Mouse (Mus musculus) layer of hippocampus, postnatal 14 days (tissue): ENCODE results near the gene Gmpr2. TPM values are rescaled to one million over a fixed set of nuclear protein-coding genes. Genes with fewer than 3 reads are reported as not detected.

Source experiments
- DNase-seq, 2 experiments: peaks; one replicate each; pipeline ENCODE4 v3.0.0; 2021 to 2022; ENCODE audit warnings: low spot score in 2 of 2, mixed read lengths in 1 of 2
- total RNA-seq, 2 experiments: library from RNA; stranded (reverse); gene quantifications; 2 replicates each; pipeline ENCODE4 v1.2.3; 2021

Gmpr2 gene
- total RNA-seq, 2 experiments from 2014 or later = 27.5 to 27.6 TPM

- no peak for DNase-seq
These were observed 5.9 kb downstream of the Gmpr2 start for GRCm38 (mm10) chr14:55677615-55678014.

- peak; percentile 95 to 97 for DNase-seq
These were observed 9.7 kb downstream of the Gmpr2 start, which contains the start of gene Tinf2 for GRCm38 (mm10) chr14:55681160-55682117. Tinf2 (minus strand) TSS chr14:55681820.

DNA sequence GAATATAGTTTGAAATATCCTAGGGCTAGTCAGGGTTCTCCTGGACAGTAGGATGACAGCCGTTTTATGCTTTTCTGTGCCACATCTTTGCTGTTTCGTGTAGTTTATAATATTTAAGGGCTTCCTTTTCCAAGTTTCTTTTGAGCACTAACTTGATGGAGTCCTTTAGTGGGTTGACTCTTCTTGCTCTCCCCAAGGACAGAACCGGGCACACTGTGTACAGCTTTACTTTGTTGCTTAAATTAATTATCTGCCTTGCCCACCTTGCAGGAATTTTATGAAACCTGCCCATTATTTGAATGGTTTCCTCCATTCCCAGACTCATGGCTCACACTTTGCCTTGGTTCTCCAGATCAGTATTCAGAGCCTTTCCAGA, 10.4 kb downstream of the Gmpr2 start:
- no peak for DNase-seq

GRCm38 (mm10) chr14:55689433-55689832, 17.7 kb downstream of the Gmpr2 start:
- no peak for DNase-seq

DNA sequence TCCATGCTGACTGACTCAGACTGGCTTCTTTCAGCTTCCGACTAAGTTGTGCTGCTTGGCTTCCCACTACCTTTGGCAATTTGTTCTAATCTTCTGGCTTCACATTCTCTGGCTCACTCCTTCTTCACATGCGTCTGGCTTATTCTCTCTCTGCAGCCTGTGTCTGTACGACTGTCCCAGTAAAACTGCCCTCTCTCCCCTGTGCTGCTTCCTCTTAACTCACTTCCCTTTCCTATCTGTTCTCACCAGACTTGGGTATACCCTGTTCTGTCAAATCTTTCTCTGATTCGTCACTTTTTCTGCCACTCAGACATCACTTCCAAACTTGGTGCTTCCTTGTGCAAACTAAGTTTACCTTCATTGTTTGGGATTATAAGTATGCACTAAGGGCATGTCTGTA, 25.5 kb downstream of the Gmpr2 start:
- no peak for DNase-seq

GRCm38 (mm10) chr14:55701131-55701530, 29.4 kb downstream of the Gmpr2 start:
- DNase-seq = no peak

- no peak for DNase-seq
These were observed 31.0 kb downstream of the Gmpr2 start for GRCm38 (mm10) chr14:55702761-55703160.

GRCm38 (mm10) chr14:55706051-55706600, 34.4 kb downstream of the Gmpr2 start:
- no peak for DNase-seq

DNA sequence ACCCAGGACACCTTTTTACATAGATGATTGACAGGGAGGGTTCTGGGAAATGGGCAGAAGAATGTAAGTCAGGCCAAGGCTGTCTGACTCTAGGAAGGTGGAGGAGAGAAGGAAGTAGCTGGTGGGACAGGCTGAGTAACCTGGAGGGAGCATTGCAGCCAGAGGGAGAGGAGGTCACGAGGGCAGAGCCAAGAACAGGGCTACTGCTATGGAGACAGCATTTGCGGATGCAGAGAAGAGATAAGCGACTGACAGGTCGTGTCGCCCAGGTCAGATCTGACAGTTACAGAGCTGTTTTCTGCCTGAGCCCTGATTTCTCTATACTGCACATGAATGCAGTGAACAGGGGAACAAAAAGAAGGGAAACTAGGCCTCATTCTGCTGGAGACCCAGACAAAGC, 35.7 kb downstream of the Gmpr2 start:
- DNase-seq = no peak

DNA sequence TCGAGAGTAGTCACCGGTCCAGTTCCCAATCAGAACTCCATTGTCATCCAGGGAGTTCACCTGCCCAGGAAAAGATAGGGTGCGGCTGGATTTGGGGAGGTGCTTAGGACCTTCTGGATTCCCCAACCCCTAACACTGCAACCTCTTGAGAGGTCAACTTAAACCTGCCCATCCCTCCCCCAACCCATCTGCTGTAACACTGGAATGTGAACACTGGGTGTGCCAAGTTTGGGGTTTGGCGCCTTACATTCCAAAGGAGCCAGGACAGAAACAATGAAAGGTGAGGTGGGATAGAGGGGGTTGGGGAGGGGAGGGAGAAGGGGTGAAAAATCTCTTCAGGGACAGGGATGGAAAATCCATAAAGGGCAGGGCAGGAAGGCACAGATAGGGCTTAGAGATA, 37.8 kb downstream of the Gmpr2 start:
- no peak for DNase-seq

- no peak for DNase-seq
These were observed 40.0 kb downstream of the Gmpr2 start for GRCm38 (mm10) chr14:55711786-55712185.

- DNase-seq = no peak
These were observed 41.4 kb downstream of the Gmpr2 start for GRCm38 (mm10) chr14:55713007-55713728.

DNA sequence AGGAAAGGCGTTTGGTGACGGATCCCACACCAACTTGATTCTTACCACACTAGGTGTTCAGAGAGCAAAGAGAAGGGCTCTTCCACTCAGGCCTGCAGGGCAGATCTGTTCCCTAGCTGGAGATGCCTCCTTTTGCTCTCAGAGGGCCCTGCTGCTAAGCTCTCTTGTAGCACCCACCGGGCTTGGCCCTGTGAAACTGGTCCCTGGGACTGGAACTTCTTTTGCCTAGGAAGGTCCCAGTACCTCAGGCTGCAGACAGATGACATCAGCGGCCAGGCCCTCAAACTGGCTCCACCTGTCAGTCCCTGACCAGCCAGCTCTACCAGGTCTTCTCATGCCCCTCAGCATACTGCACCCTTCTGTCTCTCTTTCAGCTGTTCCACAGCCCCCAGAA, 42.0 kb downstream of the Gmpr2 start, which contains the start of gene Tgm1:
Gene Tgm1, minus strand, starts transcription at position 198 of the 394 bp plus-strand sequence.
- DNase-seq = no peak

DNA sequence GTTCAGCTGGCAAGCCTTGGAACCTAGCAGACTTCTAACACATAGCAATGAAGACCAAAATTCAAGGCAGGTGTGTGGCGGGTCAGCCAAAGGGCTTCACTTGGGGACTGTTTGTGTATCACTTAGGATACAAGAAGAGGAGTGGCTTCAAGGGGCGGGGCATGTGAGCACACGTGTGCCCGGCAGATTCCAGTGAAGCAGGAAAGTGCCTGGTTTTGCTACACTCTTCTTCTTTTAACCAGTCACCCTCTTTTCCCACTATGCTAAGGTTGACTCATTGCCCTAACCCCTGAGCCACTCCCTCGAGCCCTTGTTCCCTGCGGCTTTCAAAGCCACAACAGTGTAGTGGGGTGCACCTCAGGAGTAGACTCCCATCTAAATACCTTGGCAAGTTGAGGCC, 43.2 kb downstream of the Gmpr2 start:
- no peak for DNase-seq

DNA sequence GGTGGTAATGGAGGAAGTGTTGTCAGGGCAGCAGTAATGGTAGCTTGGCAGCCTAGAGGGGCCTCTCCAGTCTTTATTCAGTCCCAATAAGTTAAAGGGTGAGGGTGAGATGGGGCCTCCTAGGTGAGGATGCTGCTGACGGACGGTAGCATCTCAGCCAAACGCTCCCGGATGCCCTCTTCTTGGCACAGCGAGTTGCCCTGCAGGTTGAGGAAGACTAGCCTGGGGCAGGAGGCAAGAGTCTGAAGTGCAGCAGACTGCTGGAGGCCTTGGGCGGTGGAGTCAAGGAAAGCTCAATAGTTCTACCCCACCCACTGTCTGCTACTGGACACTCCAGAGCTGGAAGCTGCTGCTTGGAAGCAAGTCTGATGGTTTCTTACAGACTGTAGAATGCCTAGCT, 44.5 kb downstream of the Gmpr2 start:
- DNase-seq = no peak

GRCm38 (mm10) chr14:55716884-55717283, 45.1 kb downstream of the Gmpr2 start:
- no peak for DNase-seq

GRCm38 (mm10) chr14:55719737-55720136, 48.0 kb downstream of the Gmpr2 start:
- DNase-seq = no peak

DNA sequence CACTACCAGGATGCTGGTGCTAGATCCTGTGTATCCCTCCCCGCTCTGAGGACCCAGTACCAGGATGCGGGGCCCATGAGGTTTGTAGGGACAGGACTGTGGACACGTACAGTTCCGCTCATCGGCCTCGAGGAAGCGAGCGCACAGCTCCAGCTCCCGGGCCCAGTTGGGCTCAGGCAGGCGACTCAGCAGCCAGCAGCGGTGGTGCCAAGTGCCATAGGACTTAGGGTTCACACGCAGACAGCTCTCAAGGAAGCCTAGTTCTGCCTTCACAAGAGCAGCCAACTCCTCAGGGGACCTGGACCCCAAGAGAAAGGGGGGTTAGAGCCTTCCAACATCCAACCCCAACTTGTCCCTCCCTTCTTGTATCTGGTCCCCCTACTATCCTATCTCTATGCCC, 48.9 kb downstream of the Gmpr2 start:
- no peak for DNase-seq

- DNase-seq = no peak
These were observed 49.3 kb downstream of the Gmpr2 start for GRCm38 (mm10) chr14:55721076-55721475.

DNA sequence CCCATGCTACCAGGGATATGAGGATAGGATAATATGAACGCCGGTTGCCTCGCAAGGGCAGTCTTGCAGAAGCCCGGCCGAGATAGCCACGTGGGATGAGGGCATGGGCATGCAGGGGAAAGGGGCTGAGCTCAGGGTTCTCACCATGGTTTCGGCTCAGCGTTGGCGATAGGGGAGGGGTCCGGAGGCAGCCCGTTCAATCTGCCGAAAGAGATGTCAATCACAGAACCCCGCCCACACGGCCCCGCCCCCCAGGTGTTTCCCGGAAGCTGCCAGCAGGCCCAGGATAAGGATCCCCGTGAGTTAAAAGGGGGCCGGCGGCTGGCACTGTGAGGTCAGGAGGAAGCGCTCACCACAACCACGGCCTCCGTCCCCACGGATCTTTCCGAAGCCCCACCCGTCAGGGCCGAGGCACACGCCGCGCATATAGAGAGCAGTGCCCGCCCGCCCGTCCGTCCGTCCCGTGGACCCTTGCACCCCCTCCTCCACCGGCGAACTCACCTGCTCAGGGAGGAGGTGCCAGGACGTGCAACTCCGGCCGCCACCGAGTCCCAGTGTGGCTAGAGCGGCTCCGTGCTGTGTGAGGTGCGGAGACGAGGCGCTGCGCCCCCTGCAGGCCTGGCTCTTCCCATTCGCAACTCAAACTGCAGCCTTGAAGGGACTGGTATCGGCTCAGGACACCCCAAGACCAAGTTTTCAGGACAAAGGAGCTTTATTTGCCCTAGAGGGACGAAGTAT, 50.1 kb downstream of the Gmpr2 start, which contains the start of gene Rabggta:
Gene Rabggta, minus strand, starts transcription at position 564 of the 738 bp plus-strand sequence.
- peak; percentile 88 to 92 for DNase-seq

DNA sequence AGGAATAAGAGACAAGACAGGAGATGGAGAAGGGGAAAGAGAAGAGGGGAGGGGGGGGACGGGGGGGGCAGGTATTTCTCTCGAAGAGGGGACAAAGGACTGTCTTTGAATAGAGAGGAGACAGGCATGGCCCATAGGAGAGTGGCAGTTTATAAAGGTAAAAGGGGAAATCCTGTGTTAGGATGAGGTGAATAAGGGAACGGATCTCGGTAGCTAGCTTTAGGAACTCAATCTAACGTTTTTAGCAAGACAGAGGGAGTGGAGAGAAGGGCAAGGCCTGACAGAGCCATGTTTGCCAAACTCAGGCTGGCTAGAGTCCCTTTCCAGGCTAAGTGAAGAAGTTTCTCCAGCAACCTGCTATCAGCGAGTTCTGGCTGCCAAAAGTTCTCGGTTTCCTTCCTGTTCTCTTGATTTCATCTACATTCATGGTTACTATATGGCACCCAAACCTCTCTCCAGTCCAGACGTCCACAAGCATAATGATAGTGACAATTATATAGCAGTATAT, 50.8 kb downstream of the Gmpr2 start:
- no peak for DNase-seq
